Mouse (Mus musculus): Measurements from ENCODE around the gene Apob. TPM values are rescaled to one million over a fixed set of nuclear protein-coding genes. Genes with fewer than 3 reads are reported as not detected.

Apob gene
- total and polyA plus RNA-seq, 3 experiments, result 0.01 TPM; not detected in 2

DNA sequence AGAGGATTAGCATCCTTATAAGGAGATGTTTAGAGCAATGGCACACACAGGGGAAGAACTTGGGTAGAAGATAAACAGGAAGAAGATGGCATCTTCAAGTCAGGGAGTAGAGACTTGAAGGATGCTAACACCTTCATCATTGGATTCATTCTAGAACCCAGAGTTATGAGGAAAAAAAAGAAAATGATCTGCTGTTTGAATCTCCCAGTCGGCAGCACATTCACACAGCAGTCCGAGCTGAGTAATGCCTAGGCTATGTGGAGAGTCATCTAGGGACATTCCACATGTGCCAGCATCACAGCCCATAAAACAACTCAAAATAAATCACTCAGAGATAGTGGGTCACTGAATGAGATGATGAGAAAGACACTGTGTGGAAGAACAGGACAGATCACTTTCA, 10.2 kb upstream of the Apob start:
- TF ChIP-seq BHLHE40 (IDR thresholded peaks at IDR 0.05; ENCODE audit: low read depth, low read length) (no peak), E2F4 (IDR thresholded peaks at IDR 0.05; ENCODE audit: insufficient replicate concordance, low read depth, low read length) (no peak), NRF1 (IDR thresholded peaks at IDR 0.05; ENCODE audit: low read depth, low read length) (no peak), UBTF (IDR thresholded peaks at IDR 0.05; ENCODE audit: low read depth, low read length) (no peak), ZKSCAN1 (IDR thresholded peaks at IDR 0.05; ENCODE audit: borderline replicate concordance, low read depth, low read length) (no peak), MEF2A (IDR thresholded peaks at IDR 0.05; ENCODE audit: borderline replicate concordance, low read depth, low read length) (no peak), ETS1 (conservative IDR thresholded peaks at IDR 0.05; ENCODE audit: low read depth, low read length) (no peak), MAZ (IDR thresholded peaks at IDR 0.05; ENCODE audit: low read depth, low read length) (no peak), USF2 (conservative IDR thresholded peaks at IDR 0.05; ENCODE audit: low read depth, low read length) (no peak), CHD1 (IDR thresholded peaks at IDR 0.05; ENCODE audit: low read depth, low read length) (no peak), POLR2A (IDR thresholded peaks at IDR 0.05; ENCODE audit: low read depth, low read length) (no peak), TCF12 (IDR thresholded peaks at IDR 0.05; ENCODE audit: low read depth, low read length) (no peak), MXI1 (IDR thresholded peaks at IDR 0.05; ENCODE audit: low read depth, low read length) (no peak), MAX (IDR thresholded peaks at IDR 0.05; ENCODE audit: low read length) (no peak), ELF1 (IDR thresholded peaks at IDR 0.05; ENCODE audit: low read depth, low read length) (no peak), JUN (IDR thresholded peaks at IDR 0.05; ENCODE audit: insufficient read depth, low read depth, low read length) (no peak), CTCF (conservative IDR thresholded peaks at IDR 0.05 in 1 of 2, IDR thresholded peaks at IDR 0.05 in 1 of 2; ENCODE audit: low read depth in 2 of 2, low read length in 2 of 2) (no peak), POLR2AphosphoS2 (IDR thresholded peaks at IDR 0.05; ENCODE audit: low read depth, low read length) (no peak)
- no peak for DNase-seq (ENCODE audit: extremely low read depth)
- Histone ChIP-seq H3K4me1 (ENCODE audit: control insufficient read depth in 1 of 2, insufficient read depth in 2 of 2) (no peaks in the 10 kb centered on the region), H3K9me3 (replicated peaks; ENCODE audit: low read length) (no peaks in the 10 kb centered on the region), H3K4me2 (ENCODE audit: insufficient read depth, low read depth, poor library complexity, severe bottlenecking) (no peak overlapping the region), H3K27me3 (replicated peaks) (no peaks in the 10 kb centered on the region), H3K79me2 (replicated peaks; ENCODE audit: control insufficient read depth, extremely low read depth, insufficient read depth, poor library complexity, severe bottlenecking) (no peaks in the 10 kb centered on the region), H3K27ac (ENCODE audit: insufficient read depth, low read depth) (no peak overlapping the region), H3K36me3 (replicated peaks in 1 of 2; ENCODE audit: control insufficient read depth in 1 of 2, insufficient read depth in 1 of 2, low read length in 1 of 2) (no peaks in the 10 kb centered on the region), H3K4me3 (replicated peaks in 1 of 3; ENCODE audit: low read depth in 2 of 3, low read length in 2 of 3, poor library complexity in 1 of 3) (no peak overlapping the region), H3K9ac (ENCODE audit: insufficient read depth, low read depth) (no peak overlapping the region)
- dilution Hi-C loops (cut with MboI; ENCODE audit: extremely low pct_ligation_motif_present, extremely low pct_unique_long_range_greater_than_20kb, low sequenced_read_pairs) (no loop called here), in situ Hi-C loops (cut with MboI; ENCODE audit: low pct_ligation_motif_present, low pct_unique_long_range_greater_than_20kb, low sequenced_read_pairs) (no loop called here)

GRCm38 (mm10) chr12:7970301-7970700, 7.1 kb upstream of the Apob start:
- dilution Hi-C loops (cut with MboI; ENCODE audit: extremely low pct_ligation_motif_present, extremely low pct_unique_long_range_greater_than_20kb, low sequenced_read_pairs) (no loop called here), in situ Hi-C loops (cut with MboI; ENCODE audit: low pct_ligation_motif_present, low pct_unique_long_range_greater_than_20kb, low sequenced_read_pairs) (no loop called here)

More at GRCm38 (mm10) chr12:7970301-7970700, 7.1 kb upstream of the Apob start:
- DNase-seq (ENCODE audit: extremely low read depth), result no peak
- Histone ChIP-seq H3K4me1 (ENCODE audit: control insufficient read depth in 1 of 2, insufficient read depth in 2 of 2) (no peaks in the 10 kb centered on the region), H3K27ac (ENCODE audit: insufficient read depth, low read depth) (no peak overlapping the region), H3K79me2 (replicated peaks; ENCODE audit: control insufficient read depth, extremely low read depth, insufficient read depth, poor library complexity, severe bottlenecking) (no peaks in the 10 kb centered on the region), H3K9ac (ENCODE audit: insufficient read depth, low read depth) (no peak overlapping the region), H3K4me3 (replicated peaks in 1 of 3; ENCODE audit: low read depth in 2 of 3, low read length in 2 of 3, poor library complexity in 1 of 3) (no peak overlapping the region), H3K9me3 (replicated peaks; ENCODE audit: low read length) (no peaks in the 10 kb centered on the region), H3K27me3 (replicated peaks) (no peaks in the 10 kb centered on the region), H3K4me2 (ENCODE audit: insufficient read depth, low read depth, poor library complexity, severe bottlenecking) (no peak overlapping the region), H3K36me3 (replicated peaks in 1 of 2; ENCODE audit: control insufficient read depth in 1 of 2, insufficient read depth in 1 of 2, low read length in 1 of 2) (no peaks in the 10 kb centered on the region)
- TF ChIP-seq CHD1 (IDR thresholded peaks at IDR 0.05; ENCODE audit: low read depth, low read length), result no peak
- TF ChIP-seq MEF2A (IDR thresholded peaks at IDR 0.05; ENCODE audit: borderline replicate concordance, low read depth, low read length), result no peak
- no peak for TF ChIP-seq ELF1 (IDR thresholded peaks at IDR 0.05; ENCODE audit: low read depth, low read length)
- no peak for TF ChIP-seq SIN3A (IDR thresholded peaks at IDR 0.05; ENCODE audit: low read length)
- TF ChIP-seq MAX (IDR thresholded peaks at IDR 0.05; ENCODE audit: low read length), result no peak
- no peak for TF ChIP-seq CTCF (conservative IDR thresholded peaks at IDR 0.05 in 1 of 2, IDR thresholded peaks at IDR 0.05 in 1 of 2; ENCODE audit: low read depth in 2 of 2, low read length in 2 of 2)

All from CH12.LX (cell line).